Mouse (Mus musculus): ENCODE results near the gene Upk3b.

DNA sequence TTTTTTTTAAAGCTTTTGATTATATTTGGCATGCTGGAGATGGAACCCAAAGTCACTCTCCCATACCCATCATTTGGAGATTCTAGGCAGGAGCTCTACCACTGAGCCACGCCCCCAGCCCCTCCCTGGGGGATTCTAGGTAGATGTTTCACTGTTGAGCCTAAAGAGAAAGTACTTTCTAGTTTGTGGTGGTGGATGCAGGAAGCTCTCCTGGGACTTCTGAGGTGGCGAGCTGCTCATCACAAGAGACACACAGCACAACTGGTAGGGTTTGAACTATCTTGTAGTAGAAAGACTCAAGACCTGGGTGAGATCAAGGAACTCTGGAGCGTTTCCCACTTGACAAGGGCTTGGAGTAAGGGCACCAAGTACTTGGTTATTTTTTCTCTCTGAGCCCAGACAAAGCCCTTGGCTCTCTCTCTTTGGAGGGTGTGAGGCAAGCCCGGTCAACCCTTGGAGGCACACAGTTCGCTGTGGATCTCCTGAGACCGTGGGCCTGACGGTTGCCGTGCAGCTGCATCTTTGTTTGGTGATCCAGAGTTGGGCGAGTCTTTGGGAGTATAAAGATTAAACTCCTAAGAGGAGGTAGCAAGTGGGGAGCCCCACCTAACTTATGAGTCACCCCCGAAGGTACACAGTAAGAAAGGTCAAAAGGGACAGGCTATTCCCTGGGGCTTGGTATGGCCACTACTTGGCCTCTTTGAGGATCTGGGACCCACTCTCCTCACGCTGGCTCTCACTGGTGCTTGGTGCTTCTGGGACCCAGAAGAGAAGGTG is 16.2 kb downstream of the Upk3b start, which contains the start of gene Upk3bl:
- TF ChIP-seq CTCF (IDR thresholded peaks at IDR 0.05; ENCODE audit: borderline replicate concordance, control insufficient read depth, extremely low read depth, insufficient read depth, low read length, poor library complexity), result no peak
- no peak for TF ChIP-seq POLR2A (IDR thresholded peaks at IDR 0.05; ENCODE audit: control insufficient read depth, extremely low read depth, insufficient read depth, low read length, poor library complexity)
